Mouse (Mus musculus) E14TG2a.4 (cell line): ENCODE data around the gene Ttc7b.

ENCODE experiments used
- CTCF ChIP-seq: conservative IDR thresholded peaks from 2 replicates; pipeline ENCODE4 v1.5.1; 2014; ENCODE audit warnings: low read length
- POU5F1 ChIP-seq: IDR thresholded peaks from 2 replicates; pipeline ENCODE4 v1.6.1; 2014; ENCODE audit warnings: low read length, borderline replicate concordance

DNA sequence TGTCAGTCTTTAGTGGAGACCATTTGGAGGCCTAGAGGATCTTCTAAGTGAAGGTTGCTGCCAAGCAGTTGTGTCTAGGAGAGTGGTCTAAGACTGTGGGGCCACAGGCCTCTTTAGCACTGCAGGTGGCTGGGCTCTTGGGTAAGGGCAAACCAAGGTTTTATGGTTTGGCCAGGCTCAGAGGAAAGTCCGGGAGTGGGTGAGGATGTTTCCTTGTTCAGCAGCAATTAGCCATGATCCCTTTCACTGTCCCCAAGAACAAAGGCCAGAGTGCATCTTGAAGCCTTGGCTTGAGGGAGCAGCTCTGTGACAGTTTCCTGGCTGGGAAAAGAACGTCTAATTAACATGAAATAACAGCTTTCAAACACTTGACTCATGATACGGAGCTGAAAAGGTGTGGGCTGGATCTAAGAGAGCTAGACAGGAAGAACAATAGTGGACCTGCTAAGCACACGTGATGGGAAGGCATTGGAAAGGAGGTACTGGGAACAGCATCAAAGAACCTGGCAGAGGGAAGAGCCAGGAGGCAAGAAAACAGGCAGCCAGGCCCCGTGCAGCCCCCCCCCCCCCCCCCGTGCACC is 162.5 kb downstream of the Ttc7b start:
- TF ChIP-seq CTCF (no peak), POU5F1 (no peak)
